Mouse (Mus musculus): ENCODE measurements at regions not wholly inside any gene's neighbourhood (a gene's known extent, or its start where the extent isn't known, plus 50 kb on each side); places are given as distances from the start of the nearest gene placed in this dataset.

DNA sequence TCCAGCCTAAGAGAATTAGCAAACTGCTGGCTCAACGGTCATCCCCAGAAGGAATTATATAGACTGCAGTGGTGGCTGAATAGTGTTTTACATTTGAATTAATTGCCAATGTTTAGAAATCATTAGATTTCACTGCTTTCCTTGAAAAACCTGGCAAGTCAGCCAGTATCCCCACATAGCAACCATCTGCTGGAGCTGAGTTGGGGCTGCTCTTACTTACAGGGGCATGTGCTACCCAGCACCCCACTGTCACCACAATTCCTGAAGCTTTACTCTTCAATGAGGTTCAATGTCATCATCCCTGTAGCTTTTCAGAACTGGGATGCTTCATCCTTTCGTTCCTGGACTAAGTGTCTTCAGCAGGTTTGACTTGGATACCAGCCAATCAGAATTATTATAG lies 73.9 kb upstream of the Tenm2 start:
- TF ChIP-seq CHD2 (IDR thresholded peaks at IDR 0.05; ENCODE audit: low read depth, low read length), result no peak
- no peak for TF ChIP-seq ZNF384 (IDR thresholded peaks at IDR 0.05; ENCODE audit: low read depth, low read length)
- TF ChIP-seq HCFC1 (IDR thresholded peaks at IDR 0.05; ENCODE audit: borderline replicate concordance, insufficient read depth, low read length), result no peak
- no peak for TF ChIP-seq MAFK (IDR thresholded peaks at IDR 0.05; ENCODE audit: insufficient read depth, low read depth, low read length)
- no peak for TF ChIP-seq ZC3H11A (IDR thresholded peaks at IDR 0.05; ENCODE audit: borderline replicate concordance, low read depth, low read length)
- Histone ChIP-seq H3K4me1 (ENCODE audit: control insufficient read depth in 2 of 2, insufficient read depth in 2 of 2, low read length in 2 of 2, poor library complexity in 1 of 2) (no peaks in the 10 kb centered on the region), H3K9me3 (ENCODE audit: control insufficient read depth, insufficient read depth, low read depth, low read length) (no peaks in the 10 kb centered on the region), H3K9ac (ENCODE audit: insufficient read depth, low read depth, low read length, poor library complexity, severe bottlenecking) (no peak overlapping the region), H3K4me3 (ENCODE audit: insufficient read depth in 1 of 2, low read depth in 1 of 2, low read length in 2 of 2, poor library complexity in 1 of 2, severe bottlenecking in 1 of 2) (no peak overlapping the region), H3K27ac (ENCODE audit: insufficient read depth, low read depth, low read length, poor library complexity, severe bottlenecking) (no peak overlapping the region), H3K36me3 (ENCODE audit: control insufficient read depth, insufficient read depth, low read length, poor library complexity, severe bottlenecking) (no peaks in the 10 kb centered on the region)
- in situ Hi-C loops (cut with MboI; ENCODE audit: low sequenced_read_pairs in 2 of 2, unreplicated experiment in 2 of 2), result no loop called here
- no peak for DNase-seq (ENCODE audit: low read depth, low spot score)

DNA sequence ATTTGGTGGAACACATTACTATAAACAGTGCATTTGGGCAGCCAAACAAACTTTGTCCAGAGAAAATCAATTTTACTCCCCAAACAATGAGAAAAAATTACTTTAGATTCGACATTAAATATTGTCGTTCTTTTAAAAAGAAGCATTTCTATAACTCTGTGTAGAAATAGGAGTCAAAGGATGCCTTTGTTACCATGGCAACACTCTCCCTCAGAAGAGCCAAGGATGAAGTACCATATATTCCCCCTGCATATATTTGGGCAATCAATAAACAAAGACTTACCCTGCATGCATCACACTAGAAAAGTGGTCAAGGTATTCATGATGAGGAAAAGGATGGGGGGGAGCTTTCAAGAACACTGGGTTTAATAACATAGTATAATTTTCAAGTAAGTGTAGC lies 70.9 kb upstream of the Tenm2 start:
- Histone ChIP-seq H3K27ac (ENCODE audit: insufficient read depth, low read depth, low read length, poor library complexity, severe bottlenecking) (no peak overlapping the region), H3K9ac (ENCODE audit: insufficient read depth, low read depth, low read length, poor library complexity, severe bottlenecking) (no peak overlapping the region), H3K4me1 (ENCODE audit: control insufficient read depth in 2 of 2, insufficient read depth in 2 of 2, low read length in 2 of 2, poor library complexity in 1 of 2) (no peaks in the 10 kb centered on the region), H3K9me3 (ENCODE audit: control insufficient read depth, insufficient read depth, low read depth, low read length) (no peaks in the 10 kb centered on the region), H3K36me3 (ENCODE audit: control insufficient read depth, insufficient read depth, low read length, poor library complexity, severe bottlenecking) (no peaks in the 10 kb centered on the region), H3K4me3 (ENCODE audit: insufficient read depth in 1 of 2, low read depth in 1 of 2, low read length in 2 of 2, poor library complexity in 1 of 2, severe bottlenecking in 1 of 2) (no peak overlapping the region)
- in situ Hi-C loops (cut with MboI; ENCODE audit: low sequenced_read_pairs in 2 of 2, unreplicated experiment in 2 of 2), result no loop called here
- TF ChIP-seq ZC3H11A (IDR thresholded peaks at IDR 0.05; ENCODE audit: borderline replicate concordance, low read depth, low read length) (no peak), MAFK (IDR thresholded peaks at IDR 0.05; ENCODE audit: insufficient read depth, low read depth, low read length) (no peak), ZNF384 (IDR thresholded peaks at IDR 0.05; ENCODE audit: low read depth, low read length) (no peak), CHD2 (IDR thresholded peaks at IDR 0.05; ENCODE audit: low read depth, low read length) (no peak), HCFC1 (IDR thresholded peaks at IDR 0.05; ENCODE audit: borderline replicate concordance, insufficient read depth, low read length) (no peak)
- DNase-seq (ENCODE audit: low read depth, low spot score), result no peak

Measured in ES-E14 (cell line).